Mouse (Mus musculus): ENCODE results near the gene March6. TPM values are rescaled to one million over a fixed set of nuclear protein-coding genes. Genes with fewer than 3 reads are reported as not detected.

March6 gene
- polyA plus RNA-seq, 1 experiment from 2014 or later, result 12.9 TPM

- H3K27me3 ChIP-seq (ENCODE audit: control insufficient read depth, insufficient read depth, low read length), result no peaks in the 10 kb centered on the region
- ATAC-seq (ENCODE audit: low FRiP score, low TSS enrichment) (no peak), DNase-seq (ENCODE audit: low spot score) (no peak)
- H3K4me3 ChIP-seq (ENCODE audit: low read depth, low read length), result no peak overlapping the region
- TF ChIP-seq CTCF (IDR thresholded peaks at IDR 0.05; ENCODE audit: low read depth), result no peak
- no peak for TF ChIP-seq EP300 (optimal IDR thresholded peaks at IDR 0.05)
- H3K4me2 ChIP-seq (replicated peaks; ENCODE audit: low read depth), result no peak overlapping the region
- WGBS, result 32% methylated on average over 3 of the region's 3 CpGs
- H3K27ac ChIP-seq (replicated peaks), result no peak overlapping the region
- H3K36me3 ChIP-seq (ENCODE audit: control insufficient read depth, insufficient read depth, low read length), result no peaks in the 10 kb centered on the region
- H3K9ac ChIP-seq (ENCODE audit: low read length), result no peak overlapping the region
- no peaks in the 10 kb centered on the region for H3K9me3 ChIP-seq (ENCODE audit: control insufficient read depth, low read length)
- no peaks in the 10 kb centered on the region for H3K4me1 ChIP-seq (replicated peaks; ENCODE audit: control insufficient read depth, insufficient read depth)
These were observed 117.9 kb downstream of the March6 start for GRCm38 (mm10) chr15:31412933-31413332.

GRCm38 (mm10) chr15:31412436-31412835 lies 118.4 kb downstream of the March6 start:
- ATAC-seq (ENCODE audit: low FRiP score, low TSS enrichment) (no peak), DNase-seq (ENCODE audit: low spot score) (no peak)
- Histone ChIP-seq H3K9ac (ENCODE audit: low read length) (no peak overlapping the region), H3K4me2 (replicated peaks; ENCODE audit: low read depth) (no peak overlapping the region), H3K4me1 (replicated peaks; ENCODE audit: control insufficient read depth, insufficient read depth) (no peaks in the 10 kb centered on the region), H3K27me3 (ENCODE audit: control insufficient read depth, insufficient read depth, low read length) (no peaks in the 10 kb centered on the region), H3K36me3 (ENCODE audit: control insufficient read depth, insufficient read depth, low read length) (no peaks in the 10 kb centered on the region), H3K9me3 (ENCODE audit: control insufficient read depth, low read length) (no peaks in the 10 kb centered on the region), H3K4me3 (ENCODE audit: low read depth, low read length) (no peak overlapping the region), H3K27ac (replicated peaks) (no peak overlapping the region)
- TF ChIP-seq EP300 (optimal IDR thresholded peaks at IDR 0.05), result no peak
- TF ChIP-seq CTCF (IDR thresholded peaks at IDR 0.05; ENCODE audit: low read depth), result no peak
- 75% methylated on average over 6 of the region's 6 CpGs for WGBS

DNA sequence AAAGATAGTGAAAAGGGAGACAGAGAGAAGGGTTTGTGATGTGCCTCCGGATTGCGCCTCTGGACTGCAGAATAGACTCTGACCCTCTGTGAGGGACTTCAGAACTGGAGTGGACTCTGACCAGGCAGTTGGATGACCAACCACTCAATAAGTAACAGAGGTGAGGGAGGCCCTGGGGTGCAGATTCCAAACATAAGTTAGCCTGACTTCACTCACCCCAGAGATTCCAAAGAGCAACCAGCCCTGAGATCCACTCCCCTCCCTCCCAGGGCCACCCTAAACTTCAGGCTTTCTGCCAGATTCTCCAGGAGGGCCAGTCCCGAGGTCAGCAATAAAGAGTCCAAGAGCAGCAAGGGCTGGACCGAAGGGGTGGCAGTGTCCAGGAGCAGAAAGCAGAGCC lies 123.4 kb downstream of the March6 start:
- Histone ChIP-seq H3K27ac (replicated peaks) (no peak overlapping the region), H3K27me3 (ENCODE audit: control insufficient read depth, insufficient read depth, low read length) (no peaks in the 10 kb centered on the region), H3K9me3 (ENCODE audit: control insufficient read depth, low read length) (no peaks in the 10 kb centered on the region), H3K36me3 (ENCODE audit: control insufficient read depth, insufficient read depth, low read length) (no peaks in the 10 kb centered on the region), H3K4me1 (replicated peaks; ENCODE audit: control insufficient read depth, insufficient read depth) (no peaks in the 10 kb centered on the region), H3K4me3 (ENCODE audit: low read depth, low read length) (no peak overlapping the region), H3K4me2 (replicated peaks; ENCODE audit: low read depth) (no peak overlapping the region), H3K9ac (ENCODE audit: low read length) (no peak overlapping the region)
- no peak for TF ChIP-seq CTCF (IDR thresholded peaks at IDR 0.05; ENCODE audit: low read depth)
- TF ChIP-seq EP300 (optimal IDR thresholded peaks at IDR 0.05), result no peak
- 63% methylated on average over 4 of the region's 4 CpGs for WGBS
- ATAC-seq (ENCODE audit: low FRiP score, low TSS enrichment), result no peak
- no peak for DNase-seq (ENCODE audit: low spot score)

DNA sequence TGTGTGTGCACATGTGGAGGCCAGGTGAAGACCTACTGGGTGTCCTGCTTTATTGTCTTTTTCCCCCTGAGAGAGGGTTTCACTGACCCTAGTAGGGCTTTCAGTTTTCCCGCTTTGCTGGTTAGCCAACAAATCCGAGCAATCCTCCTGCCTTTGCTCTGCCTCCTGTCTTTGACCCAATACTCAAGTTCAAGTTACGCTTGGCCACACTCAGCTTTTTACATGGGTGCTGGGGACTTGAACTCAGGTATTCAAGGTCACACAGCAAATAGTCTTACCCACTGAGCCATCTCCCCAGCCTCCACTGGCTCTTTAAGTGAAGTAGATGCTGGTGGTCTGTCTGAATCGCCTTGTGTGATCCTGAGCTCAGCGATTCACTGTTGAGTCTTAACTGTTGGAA lies 124.0 kb downstream of the March6 start:
- H3K4me1 ChIP-seq (replicated peaks; ENCODE audit: control insufficient read depth, insufficient read depth), result no peaks in the 10 kb centered on the region
- no peak overlapping the region for H3K27ac ChIP-seq (replicated peaks)
- no peak overlapping the region for H3K9ac ChIP-seq (ENCODE audit: low read length)
- no peaks in the 10 kb centered on the region for H3K9me3 ChIP-seq (ENCODE audit: control insufficient read depth, low read length)
- no peak for TF ChIP-seq CTCF (IDR thresholded peaks at IDR 0.05; ENCODE audit: low read depth)
- no peak for TF ChIP-seq EP300 (optimal IDR thresholded peaks at IDR 0.05)
- H3K36me3 ChIP-seq (ENCODE audit: control insufficient read depth, insufficient read depth, low read length), result no peaks in the 10 kb centered on the region
- no peaks in the 10 kb centered on the region for H3K27me3 ChIP-seq (ENCODE audit: control insufficient read depth, insufficient read depth, low read length)
- WGBS, result 69% methylated on average over 5 of the region's 5 CpGs
- DNase-seq (ENCODE audit: low spot score) (no peak), ATAC-seq (ENCODE audit: low FRiP score, low TSS enrichment) (no peak)
- no peak overlapping the region for H3K4me3 ChIP-seq (ENCODE audit: low read depth, low read length)
- H3K4me2 ChIP-seq (replicated peaks; ENCODE audit: low read depth), result no peak overlapping the region

Other genes starting within 250 kb of the March6 start
- 0.27 and 0.41 TPM in 2 replicates for gene Ankrd33b, start 163.3 kb downstream of the March6 start, polyA plus RNA-seq (2015; fragmentation: Nextera tagmentation; extraction: Ambion mirVana)
- 1.4 and 1.8 TPM in 2 replicates for gene Ropn1l, start 77.3 kb downstream of the March6 start, polyA plus RNA-seq (2015; fragmentation: Nextera tagmentation; extraction: Ambion mirVana)
- 37.8 and 38.2 TPM in 2 replicates for gene Cmbl, start 34.3 kb upstream of the March6 start, polyA plus RNA-seq (2015; fragmentation: Nextera tagmentation; extraction: Ambion mirVana)
- gene Cct5, start 70.8 kb upstream of the March6 start, polyA plus RNA-seq (2015; fragmentation: Nextera tagmentation; extraction: Ambion mirVana), result 247 and 248 TPM in 2 replicates
- 9.9 and 10.4 TPM in 2 replicates for gene Fam173b, start 70.8 kb upstream of the March6 start, polyA plus RNA-seq (2015; fragmentation: Nextera tagmentation; extraction: Ambion mirVana)